Mouse (Mus musculus) ES-E14 (cell line): ENCODE measurements at regions not wholly inside any gene's neighbourhood (a gene's known extent, or its start where the extent isn't known, plus 50 kb on each side); places are given as distances from the start of the nearest gene placed in this dataset.

Experiments
- DNase-seq: peaks from one replicate; pipeline ENCODE4 v3.0.0-alpha.2; 2013; ENCODE audit warnings: low read depth, low spot score
- H3K27ac ChIP-seq: 2 replicates; pipeline ENCODE4 v1.5.1; 2012; ENCODE audit warnings: low read depth, mild to moderate bottlenecking, low read length, moderate library complexity, mixed read lengths; ENCODE audit not compliant: poor library complexity, insufficient read depth, severe bottlenecking
- H3K36me3 ChIP-seq: 2 replicates; pipeline ENCODE4 v1.6.1; 2012; ENCODE audit warnings: mild to moderate bottlenecking, low read length, moderate library complexity, mixed read lengths; ENCODE audit not compliant: control insufficient read depth, poor library complexity, insufficient read depth, severe bottlenecking
- H3K4me1 ChIP-seq, 2 experiments: fragments of 150-350 bp in 1 of 2; sonication (generic) in 1 of 2; 2 replicates each; pipeline ENCODE4 v1.6.1; 2012; ENCODE audit warnings: low read length in 2 of 2, mild to moderate bottlenecking in 1 of 2, mixed read lengths in 1 of 2; ENCODE audit not compliant: control insufficient read depth in 2 of 2, insufficient read depth in 2 of 2, poor library complexity in 1 of 2
- H3K4me3 ChIP-seq, 2 experiments: fragments of 150-350 bp in 1 of 2; sonication (generic) in 1 of 2; 2 replicates each; pipeline ENCODE4 v1.5.1; 2012; ENCODE audit warnings: low read length in 2 of 2, low read depth in 1 of 2, mild to moderate bottlenecking in 1 of 2, mixed read lengths in 1 of 2; ENCODE audit not compliant: insufficient read depth in 1 of 2, poor library complexity in 1 of 2, severe bottlenecking in 1 of 2
- H3K9ac ChIP-seq: 2 replicates; pipeline ENCODE4 v1.6.1; 2012; ENCODE audit warnings: low read depth, mild to moderate bottlenecking, low read length, mixed read lengths; ENCODE audit not compliant: poor library complexity, insufficient read depth, severe bottlenecking
- H3K9me3 ChIP-seq: fragments of 150-350 bp; sonication (generic); 2 replicates; pipeline ENCODE4 v1.6.1; 2012; ENCODE audit warnings: low read depth, mild to moderate bottlenecking, low read length; ENCODE audit not compliant: control insufficient read depth, insufficient read depth
- CHD2 ChIP-seq: IDR thresholded peaks from 2 replicates; pipeline ENCODE4 v1.6.1; 2014; ENCODE audit warnings: mild to moderate bottlenecking, low read depth, low read length, inconsistent platforms
- HCFC1 ChIP-seq: IDR thresholded peaks from 2 replicates; pipeline ENCODE4 v1.6.1; 2012; ENCODE audit warnings: low read length, inconsistent platforms, borderline replicate concordance; ENCODE audit not compliant: insufficient read depth
- MAFK ChIP-seq: IDR thresholded peaks from 2 replicates; pipeline ENCODE4 v1.6.1; 2014; ENCODE audit warnings: mild to moderate bottlenecking, low read depth, low read length, inconsistent platforms; ENCODE audit not compliant: insufficient read depth
- ZC3H11A ChIP-seq: IDR thresholded peaks from 2 replicates; pipeline ENCODE4 v1.6.1; 2012; ENCODE audit warnings: low read depth, mild to moderate bottlenecking, inconsistent platforms, low read length, borderline replicate concordance
- ZNF384 ChIP-seq: IDR thresholded peaks from 2 replicates; pipeline ENCODE4 v1.6.1; 2012; ENCODE audit warnings: low read depth, low read length, inconsistent platforms
- in situ Hi-C, 2 experiments: fragments of 600-800 bp; cut with MboI; formaldehyde crosslinking; loops; one replicate each; pipeline ENCODE4 v1.15.1; 2025; ENCODE audit warnings: low sequenced_read_pairs in 2 of 2, inconsistent platforms in 1 of 2; ENCODE audit not compliant: unreplicated experiment in 2 of 2

DNA sequence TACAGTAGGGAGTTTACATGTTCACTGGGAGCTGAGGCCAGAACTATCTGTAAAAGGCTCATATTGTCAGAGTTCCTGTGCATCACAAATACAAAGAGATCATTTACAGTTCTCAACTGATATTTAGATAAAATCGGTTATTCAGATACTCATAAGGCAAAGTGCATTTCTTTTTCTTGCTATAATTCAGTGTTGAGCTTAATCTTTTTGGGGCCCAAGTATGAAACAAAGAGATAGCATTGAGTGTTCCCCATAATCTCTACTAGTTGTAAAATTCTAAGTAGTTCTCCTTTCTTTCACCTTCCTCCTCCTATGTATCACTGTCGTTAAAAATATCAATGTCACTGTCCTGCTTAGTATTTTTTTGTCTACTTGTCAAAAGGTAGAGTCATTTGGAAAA lies 540.6 kb upstream of the Gm10306 start:
- Histone ChIP-seq H3K4me3 (no peak overlapping the region), H3K36me3 (no peaks in the 10 kb centered on the region), H3K9me3 (no peaks in the 10 kb centered on the region), H3K4me1 (no peaks in the 10 kb centered on the region), H3K27ac (no peak overlapping the region), H3K9ac (no peak overlapping the region)
- in situ Hi-C loops: no loop called here
- no peak for TF ChIP-seq ZNF384
- no peak for TF ChIP-seq MAFK
- no peak for TF ChIP-seq HCFC1
- no peak for TF ChIP-seq CHD2
- no peak for TF ChIP-seq ZC3H11A
- no peak for DNase-seq

DNA sequence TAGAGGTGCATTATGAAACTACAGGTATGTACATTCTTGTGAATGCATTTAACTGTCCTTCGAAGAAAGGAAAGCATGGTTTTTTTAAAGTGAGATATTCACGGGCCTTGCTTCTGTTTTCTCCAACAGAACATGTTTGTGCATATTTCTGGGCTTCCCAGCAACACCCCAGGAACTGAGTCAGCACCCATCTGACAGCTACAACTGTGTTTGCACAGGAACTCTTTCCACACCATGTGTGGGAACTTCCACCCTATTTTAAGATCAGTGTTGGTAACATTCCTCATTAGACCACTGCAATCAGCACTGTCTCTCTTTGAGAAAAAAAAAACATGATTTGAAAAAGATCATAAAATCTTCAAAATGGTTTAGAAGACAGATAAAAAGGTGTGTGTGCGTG lies 538.6 kb upstream of the Gm10306 start:
- Histone ChIP-seq H3K36me3 (no peaks in the 10 kb centered on the region), H3K9ac (no peak overlapping the region), H3K4me1 (no peaks in the 10 kb centered on the region), H3K27ac (no peak overlapping the region), H3K9me3 (no peaks in the 10 kb centered on the region), H3K4me3 (no peak overlapping the region)
- in situ Hi-C loops: no loop called here
- TF ChIP-seq HCFC1 (no peak), ZC3H11A (no peak), ZNF384 (no peak), CHD2 (no peak), MAFK (no peak)
- DNase-seq: no peak

DNA sequence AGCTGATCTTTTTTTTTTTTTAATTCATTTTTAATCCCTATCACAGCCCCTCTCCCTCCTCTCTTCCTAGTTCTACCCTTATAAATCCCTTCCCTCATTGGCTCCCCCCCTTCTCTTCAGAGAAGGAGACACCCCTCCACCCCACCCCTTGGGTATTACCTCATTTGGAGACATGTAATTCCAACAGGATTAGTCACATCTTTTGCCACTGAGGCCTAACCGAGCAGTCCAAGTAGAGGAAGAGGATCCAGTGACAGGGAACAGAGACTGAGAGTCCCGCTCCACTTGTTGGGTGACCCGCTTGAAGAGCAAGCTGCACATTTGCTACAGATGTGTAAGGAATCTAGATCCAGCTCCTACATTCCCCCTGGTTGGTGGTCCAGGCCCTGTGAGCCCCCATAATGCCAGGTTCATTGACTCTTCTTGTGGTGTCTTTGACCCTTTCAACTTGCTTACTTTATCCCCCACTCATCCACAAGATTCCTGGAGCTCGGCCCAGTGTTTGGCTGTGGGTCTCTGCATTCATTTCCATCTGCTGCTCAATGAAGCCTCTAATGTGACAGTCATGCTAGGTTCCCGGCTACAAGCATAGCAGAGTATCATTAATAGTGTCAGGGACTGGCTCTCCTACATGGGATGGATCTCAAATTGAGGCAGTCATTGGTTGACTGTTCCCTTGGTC lies 506.6 kb upstream of the Gm10306 start:
- in situ Hi-C loops: no loop called here
- TF ChIP-seq ZC3H11A (no peak), MAFK (no peak), CHD2 (no peak), HCFC1 (no peak), ZNF384 (no peak)

DNA sequence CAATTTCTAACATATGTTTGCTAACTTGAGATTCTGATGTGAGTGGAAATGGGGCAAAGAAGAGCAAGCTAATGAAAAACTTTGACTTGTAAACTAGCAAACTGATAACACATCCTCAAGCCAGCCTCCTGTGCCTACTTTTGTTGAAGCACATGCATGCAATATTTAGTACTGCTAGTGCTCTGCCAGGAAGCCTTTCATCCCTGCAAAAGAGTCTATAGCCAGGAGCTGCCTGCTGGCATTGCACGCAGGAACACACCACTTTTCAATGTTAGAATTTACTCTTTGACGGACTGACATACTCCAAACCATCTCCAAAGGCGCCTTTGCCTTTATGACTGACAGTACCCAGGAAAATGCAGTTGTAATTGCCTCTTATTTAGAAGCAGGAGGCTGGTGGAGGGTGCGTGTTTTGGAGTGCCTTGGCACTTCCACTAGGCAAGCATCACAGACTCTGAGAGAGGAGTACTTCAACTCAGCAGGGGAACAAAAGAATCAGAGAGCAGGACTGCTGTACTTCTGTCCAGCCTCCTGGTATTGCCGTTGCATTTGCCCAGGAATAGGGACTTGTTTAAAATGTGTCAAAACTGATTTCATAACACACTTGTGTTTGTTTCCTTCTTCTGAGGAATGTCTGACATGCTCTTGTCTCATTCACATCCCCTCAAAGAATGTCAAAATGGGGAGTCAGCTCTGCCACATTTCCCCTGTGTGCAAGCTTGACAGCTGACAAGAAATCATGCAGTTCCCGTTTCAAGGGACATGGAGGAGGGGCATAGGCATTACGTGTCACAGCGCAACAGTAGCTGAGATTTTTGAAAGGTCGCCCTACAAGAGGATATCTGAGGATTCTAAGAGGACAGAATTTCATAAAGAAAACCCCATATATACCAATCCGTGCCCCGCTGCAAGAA lies 503.8 kb upstream of the Gm10306 start:
- no peaks in the 10 kb centered on the region for H3K9me3 ChIP-seq
- H3K4me1 ChIP-seq: no peaks in the 10 kb centered on the region
- H3K9ac ChIP-seq: no peak overlapping the region
- no peaks in the 10 kb centered on the region for H3K36me3 ChIP-seq
- TF ChIP-seq CHD2 (no peak), MAFK (no peak), ZC3H11A (no peak)
- H3K4me3 ChIP-seq: no peak overlapping the region
- in situ Hi-C loops: no loop called here
- H3K27ac ChIP-seq: no peak overlapping the region
- no peak for DNase-seq

More for the DNA sequence above, 506.6 kb upstream of the Gm10306 start:
- Histone ChIP-seq H3K9ac (no peak overlapping the region), H3K9me3 (no peaks in the 10 kb centered on the region), H3K4me1 (no peaks in the 10 kb centered on the region), H3K27ac (no peak overlapping the region), H3K36me3 (no peaks in the 10 kb centered on the region), H3K4me3 (no peak overlapping the region)
- DNase-seq: no peak
